Mouse (Mus musculus): ENCODE measurements at regions not wholly inside any gene's neighbourhood (a gene's known extent, or its start where the extent isn't known, plus 50 kb on each side); places are given as distances from the start of the nearest gene placed in this dataset.

DNA sequence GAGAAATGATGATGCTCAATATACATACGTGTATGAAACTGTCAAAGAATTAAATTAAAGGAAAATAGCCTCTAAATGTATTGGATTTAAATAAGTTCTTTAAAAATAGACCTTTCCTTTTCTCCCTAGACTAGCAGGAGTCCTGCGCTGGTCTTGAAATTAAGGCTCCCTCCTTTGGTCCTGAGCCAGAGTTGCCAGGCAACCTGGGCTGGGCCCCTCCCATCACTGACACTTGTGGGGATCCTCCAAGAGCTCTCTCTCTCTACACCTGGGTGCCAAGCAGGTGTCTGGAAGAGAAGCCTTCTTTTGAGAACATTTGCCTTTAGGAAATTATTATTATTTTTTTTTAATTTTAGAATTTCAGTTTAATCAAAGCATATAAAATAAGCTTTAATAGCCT lies 521.9 kb upstream of the BB014433 start:
- no peak for TF ChIP-seq CTCF (conservative IDR thresholded peaks at IDR 0.05; ENCODE audit: low read length)
- TF ChIP-seq POU5F1 (IDR thresholded peaks at IDR 0.05; ENCODE audit: borderline replicate concordance, low read length), result no peak
- TF ChIP-seq NANOG (IDR thresholded peaks at IDR 0.05; ENCODE audit: borderline replicate concordance, low read length), result no peak
